Mouse (Mus musculus) ES-E14 (cell line): ENCODE data around the gene Ankrd22.

ENCODE experiments used
- HCFC1 ChIP-seq: IDR thresholded peaks from 2 replicates; pipeline ENCODE4 v1.6.1; 2012; ENCODE audit warnings: low read length, inconsistent platforms, borderline replicate concordance; ENCODE audit not compliant: insufficient read depth
- ZC3H11A ChIP-seq: IDR thresholded peaks from 2 replicates; pipeline ENCODE4 v1.6.1; 2012; ENCODE audit warnings: low read depth, mild to moderate bottlenecking, inconsistent platforms, low read length, borderline replicate concordance

- TF ChIP-seq HCFC1 (no peak), ZC3H11A (no peak)
Observed at GRCm38 (mm10) chr19:34213251-34213645, 47.4 kb upstream of the Ankrd22 start.
